In genomic region chrX:143366256-143366959, GRCm38 (mm10) we compare ENCODE assay signal across 24 mouse cellular contexts. TPM values are rescaled to one million over a fixed set of nuclear protein-coding genes. Genes with fewer than 3 reads are reported as not detected.
DNase-seq lines count a peak whose midpoint lies in the region; ATAC-seq lines count a peak whose summit lies in the region.
"Had no signal": no experiment of that assay in that cellular context is flagged by ENCODE, and none has a peak within 500 bp of the region (broad histone marks: within the 10 kb centered on the region; RNA-seq: fewer than 3 reads in every experiment).

No protein-coding gene starts in this region.

- H3K9ac ChIP-seq in forebrain, embryonic 16.5 days (replicated peaks; ENCODE audit: low read depth, low read length): no peak overlapping the region
- no peak overlapping the region for H3K9ac ChIP-seq in forebrain, embryonic 12.5 days
- H3K9ac ChIP-seq in midbrain, embryonic 13.5 days (replicated peaks): no peak overlapping the region
- H3K9ac ChIP-seq in midbrain, embryonic 11.5 days (ENCODE audit: low read length): no peak overlapping the region
- H3K9ac ChIP-seq: heart, embryonic 12.5 days; heart, embryonic 15.5 days; hindbrain, embryonic 13.5 days; intestine, embryonic 15.5 days had no signal

- no peak overlapping the region for H3K4me3 ChIP-seq in forebrain, embryonic 16.5 days (replicated peaks; ENCODE audit: low read length)
- H3K4me3 ChIP-seq in forebrain, embryonic 12.5 days (replicated peaks): no peak overlapping the region
- H3K4me3 ChIP-seq in midbrain, embryonic 13.5 days (replicated peaks): no peak overlapping the region
- H3K4me3 ChIP-seq in midbrain, embryonic 11.5 days (ENCODE audit: low read depth, low read length): no peak overlapping the region
- H3K4me3 ChIP-seq: heart, embryonic 12.5 days; heart, embryonic 15.5 days; hindbrain, embryonic 10.5 days; hindbrain, embryonic 13.5 days; intestine, embryonic 15.5 days had no signal

- ATAC-seq in forebrain, embryonic 16.5 days: peak; percentile 65; the same call in 1 of the 2 replicates
- no peak for ATAC-seq in forebrain, embryonic 12.5 days (ENCODE audit: low FRiP score)
- peak; percentile 79 for ATAC-seq in midbrain, embryonic 13.5 days
- no peak for ATAC-seq in midbrain, embryonic 11.5 days (ENCODE audit: low FRiP score)
- ATAC-seq: hindbrain, embryonic 16.5 days; intestine, embryonic 15.5 days; Patski had no signal

- no peak overlapping the region for H3K27ac ChIP-seq in forebrain, embryonic 16.5 days (ENCODE audit: low read length)
- no peak overlapping the region for H3K27ac ChIP-seq in forebrain, embryonic 12.5 days
- H3K27ac ChIP-seq in midbrain, embryonic 13.5 days: no peak overlapping the region; the same call in 1 of the 2 replicates
- H3K27ac ChIP-seq in midbrain, embryonic 11.5 days (ENCODE audit: low read depth, low read length): no peak overlapping the region
- H3K27ac ChIP-seq: heart, embryonic 15.5 days; hindbrain, embryonic 10.5 days; hindbrain, embryonic 13.5 days; intestine, embryonic 15.5 days had no signal

- no peaks in the 10 kb centered on the region for H3K4me1 ChIP-seq in forebrain, embryonic 16.5 days (replicated peaks; ENCODE audit: control insufficient read depth, insufficient read depth, low read length)
- H3K4me1 ChIP-seq in forebrain, embryonic 12.5 days: no peaks in the 10 kb centered on the region
- no peaks in the 10 kb centered on the region for H3K4me1 ChIP-seq in midbrain, embryonic 13.5 days (replicated peaks)
- H3K4me1 ChIP-seq in midbrain, embryonic 11.5 days (ENCODE audit: control insufficient read depth, insufficient read depth, low read length): no peaks in the 10 kb centered on the region
- H3K4me1 ChIP-seq: heart, embryonic 12.5 days; heart, embryonic 15.5 days; hindbrain, embryonic 10.5 days; hindbrain, embryonic 13.5 days; intestine, embryonic 15.5 days had no signal

- no peak overlapping the region for H3K4me2 ChIP-seq in forebrain, embryonic 16.5 days (ENCODE audit: low read length)
- no peak overlapping the region for H3K4me2 ChIP-seq in forebrain, embryonic 12.5 days
- no peak overlapping the region for H3K4me2 ChIP-seq in midbrain, embryonic 13.5 days (replicated peaks)
- H3K4me2 ChIP-seq in midbrain, embryonic 11.5 days: no peak overlapping the region
- H3K4me2 ChIP-seq: heart, embryonic 12.5 days; heart, embryonic 15.5 days; hindbrain, embryonic 13.5 days; intestine, embryonic 15.5 days had no signal

- no peaks in the 10 kb centered on the region; the same call in 1 of the 2 replicates for H3K9me3 ChIP-seq in forebrain, embryonic 16.5 days (ENCODE audit: control insufficient read depth, low read length)
- H3K9me3 ChIP-seq in forebrain, embryonic 12.5 days: no peaks in the 10 kb centered on the region
- no peaks in the 10 kb centered on the region for H3K9me3 ChIP-seq in midbrain, embryonic 13.5 days
- H3K9me3 ChIP-seq in midbrain, embryonic 11.5 days (ENCODE audit: control insufficient read depth, low read length): no peaks in the 10 kb centered on the region
- H3K9me3 ChIP-seq: heart, embryonic 12.5 days; heart, embryonic 15.5 days; hindbrain, embryonic 10.5 days; hindbrain, embryonic 13.5 days; intestine, embryonic 15.5 days had no signal

- no peaks in the 10 kb centered on the region for H3K36me3 ChIP-seq in forebrain, embryonic 16.5 days (ENCODE audit: control insufficient read depth, insufficient read depth)
- H3K36me3 ChIP-seq in forebrain, embryonic 12.5 days (replicated peaks): no peaks in the 10 kb centered on the region
- no peaks in the 10 kb centered on the region for H3K36me3 ChIP-seq in midbrain, embryonic 13.5 days
- no peaks in the 10 kb centered on the region for H3K36me3 ChIP-seq in midbrain, embryonic 11.5 days (ENCODE audit: control insufficient read depth, insufficient read depth, low read length)
- H3K36me3 ChIP-seq: heart, embryonic 12.5 days; heart, embryonic 15.5 days; hindbrain, embryonic 10.5 days; hindbrain, embryonic 13.5 days; intestine, embryonic 15.5 days had no signal

- no peaks in the 10 kb centered on the region for H3K27me3 ChIP-seq in forebrain, embryonic 16.5 days (replicated peaks; ENCODE audit: control insufficient read depth, insufficient read depth, low read length)
- no peaks in the 10 kb centered on the region for H3K27me3 ChIP-seq in forebrain, embryonic 12.5 days
- no peaks in the 10 kb centered on the region for H3K27me3 ChIP-seq in midbrain, embryonic 13.5 days
- H3K27me3 ChIP-seq in midbrain, embryonic 11.5 days (ENCODE audit: control insufficient read depth, insufficient read depth, low read length): no peaks in the 10 kb centered on the region
- H3K27me3 ChIP-seq: heart, embryonic 12.5 days; heart, embryonic 15.5 days; hindbrain, embryonic 13.5 days; intestine, embryonic 15.5 days had no signal

- DNase-seq in midbrain, embryonic 11.5 days (ENCODE audit: low spot score, missing footprints): no peak
- DNase-seq in 3T3-L1 (ENCODE audit: low read depth, low spot score) (peak; percentile 57), NIH3T3 (ENCODE audit: low read depth) (peak; percentile 34)
- DNase-seq in spleen, adult 18-20 months: no peak
- no peak for DNase-seq in adrenal gland, postnatal 14 days
- DNase-seq: adrenal gland, adult 2 months; adrenal gland, postnatal 25 days; cerebellum, adult 18-20 months; cerebellum, adult 9-10 months; cerebellum, postnatal 14 days; gastrocnemius, postnatal 25 days; heart, adult 18-20 months; heart, postnatal 10 days; heart, postnatal 36 days had no signal

- WGBS in forebrain, embryonic 16.5 days: 58% methylated on average over 4 of the region's 4 CpGs
- whole genome bisulfite sequencing in forebrain, embryonic 12.5 days: 72% methylated on average over 4 of the region's 4 CpGs
- 56% methylated on average over 4 of the region's 4 CpGs for WGBS in midbrain, embryonic 13.5 days
- 66% methylated on average over 4 of the region's 4 CpGs for WGBS in midbrain, embryonic 11.5 days

RNA-seq across cellular contexts. Expression of gene Chrdl1, which starts 27.7 kb away (rescaled TPM):
- 1.9 and 2.4 TPM in 2 replicates for polyA plus RNA-seq in forebrain, embryonic 16.5 days (2015; fragmentation: Nextera tagmentation; extraction: Ambion mirVana)
- 3.9 and 5.5 TPM in 2 replicates for polyA plus RNA-seq in forebrain, embryonic 12.5 days (2016; fragmentation: Nextera tagmentation; extraction: Ambion mirVana)
- polyA plus RNA-seq in midbrain, embryonic 13.5 days (2015; fragmentation: Nextera tagmentation; extraction: Ambion mirVana): 6.3 and 8.0 TPM in 2 replicates
- 4.9 and 6.0 TPM in 2 replicates for polyA plus RNA-seq in midbrain, embryonic 11.5 days (2014; fragmentation: Nextera tagmentation; extraction: Ambion mirVana)
- total RNA-seq in adrenal gland, postnatal 14 days (2021): 2.0 and 4.4 TPM in 2 replicates

Comparison
In these comparisons a context has a peak if more than half of its experiments do, and no peak if none do; other contexts are left out.
1. ATAC-seq: peak in forebrain, embryonic 16.5 days (single experiment) and midbrain, embryonic 13.5 days (single experiment); none in forebrain, embryonic 12.5 days (single experiment) and midbrain, embryonic 11.5 days (single experiment).
2. DNase-seq: peak in 3T3-L1 (single experiment) and NIH3T3 (single experiment); none in midbrain, embryonic 11.5 days (single experiment), spleen, adult 18-20 months (0 of 2) and adrenal gland, postnatal 14 days (single experiment).